Mouse (Mus musculus) CD4-positive, CD25-positive, alpha-beta regulatory T cell, adult 9 weeks (primary cell): ENCODE results near the gene Krtap9-5. TPM values are rescaled to one million over a fixed set of nuclear protein-coding genes. Genes with fewer than 3 reads are reported as not detected.

Experiments
- polyA plus RNA-seq: library from polyadenylated mRNA; unstranded; fragments of 100-300 nt; shearing (Covaris generic); gene quantifications from one replicate; pipeline ENCODE4 v1.2.1, GENCODE M21; 2017

Gene Krtap9-5
- not detected for polyA plus RNA-seq

DNA sequence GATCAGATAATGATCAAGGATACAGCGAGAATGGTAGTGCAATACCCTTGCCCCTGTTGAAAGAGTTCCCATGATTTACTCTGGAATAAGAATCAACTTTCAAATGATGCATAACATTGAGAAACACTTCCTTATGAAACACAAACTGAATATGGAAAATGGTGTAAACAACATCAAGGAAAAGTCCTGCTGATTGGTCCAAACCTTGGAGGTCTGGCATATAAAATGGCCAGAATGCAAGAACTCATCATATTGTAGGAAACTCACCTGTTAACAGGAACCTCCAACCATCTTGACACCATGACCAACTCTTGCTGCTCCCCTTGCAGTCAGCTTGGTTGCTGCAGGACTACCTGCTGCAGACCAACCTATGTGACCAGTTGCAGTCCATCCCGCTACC is at the start of gene Krtap9-5:
Gene Krtap9-5, plus strand, starts transcription at position 301 of the 400 bp plus-strand sequence.

DNA sequence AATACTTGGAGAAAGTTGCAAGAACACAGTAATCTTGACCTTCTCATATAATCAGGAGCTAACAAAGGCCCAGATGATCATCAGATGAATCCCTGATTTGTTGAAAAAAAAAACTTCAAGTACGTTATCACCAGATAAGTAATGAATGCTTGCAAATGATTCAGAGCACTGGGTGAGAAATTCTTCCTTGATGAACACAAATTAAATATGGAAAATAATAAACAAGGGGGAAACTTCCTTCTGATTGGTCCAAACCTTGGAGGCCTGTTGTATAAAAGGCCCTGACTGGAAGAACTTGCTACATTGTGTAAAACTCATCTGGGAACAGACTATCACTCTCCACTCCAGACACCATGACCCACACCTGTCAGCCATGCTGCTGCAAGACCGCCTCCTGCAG is 40.7 kb upstream of the Krtap9-5 start, which contains the start of gene Krtap31-1:
Gene Krtap31-1, plus strand, starts transcription at position 301 of the 400 bp plus-strand sequence.

GRCm38 (mm10) chr11:99914451-99914850 is 33.8 kb upstream of the Krtap9-5 start, which contains the start of gene Gm11565:
TSS of gene Gm11565 (plus strand) at chr11:99914751.

DNA sequence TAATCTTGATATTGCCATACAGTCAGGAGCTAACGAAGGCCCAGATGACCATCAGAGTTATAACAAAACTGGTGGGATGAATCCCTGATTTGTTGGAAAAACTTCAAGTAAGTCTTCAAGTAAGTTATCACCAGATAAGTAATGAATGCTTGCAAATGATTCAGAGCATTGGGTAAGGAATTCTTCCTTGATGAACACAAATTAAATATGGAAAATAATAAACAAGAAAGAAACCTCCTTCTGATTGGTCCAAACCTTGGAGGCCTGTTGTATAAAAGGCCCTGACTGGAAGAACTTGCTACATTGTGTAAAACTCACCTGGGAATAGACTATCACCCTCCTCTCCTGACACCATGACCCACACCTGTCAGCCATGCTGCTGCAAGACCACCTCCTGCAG is 12.3 kb upstream of the Krtap9-5 start, which contains the start of gene Krtap31-2:
Gene Krtap31-2, plus strand, starts transcription at position 301 of the 400 bp plus-strand sequence.

DNA sequence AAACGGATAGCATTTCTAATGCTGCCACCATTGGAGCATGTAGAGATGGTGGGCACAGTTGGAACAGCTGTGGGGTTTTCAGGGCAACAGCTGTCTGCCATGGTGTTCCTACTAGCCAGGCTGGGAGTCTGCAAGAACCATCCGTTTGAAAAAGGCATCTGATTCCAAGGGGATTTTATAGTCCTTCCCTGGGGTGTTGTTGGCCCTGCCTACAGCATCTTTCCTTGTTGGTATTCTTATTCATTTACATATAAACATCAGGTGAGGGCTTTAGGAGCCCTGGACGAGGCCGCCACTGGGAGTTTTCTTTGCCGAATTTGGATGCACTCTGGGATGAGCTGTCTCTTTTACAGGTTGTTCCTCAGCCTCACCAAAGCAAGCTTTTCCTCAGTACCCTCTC is 30.7 kb downstream of the Krtap9-5 start, which contains the start of gene Krtap29-1:
Gene Krtap29-1, minus strand, starts transcription at position 101 of the 400 bp plus-strand sequence.

DNA sequence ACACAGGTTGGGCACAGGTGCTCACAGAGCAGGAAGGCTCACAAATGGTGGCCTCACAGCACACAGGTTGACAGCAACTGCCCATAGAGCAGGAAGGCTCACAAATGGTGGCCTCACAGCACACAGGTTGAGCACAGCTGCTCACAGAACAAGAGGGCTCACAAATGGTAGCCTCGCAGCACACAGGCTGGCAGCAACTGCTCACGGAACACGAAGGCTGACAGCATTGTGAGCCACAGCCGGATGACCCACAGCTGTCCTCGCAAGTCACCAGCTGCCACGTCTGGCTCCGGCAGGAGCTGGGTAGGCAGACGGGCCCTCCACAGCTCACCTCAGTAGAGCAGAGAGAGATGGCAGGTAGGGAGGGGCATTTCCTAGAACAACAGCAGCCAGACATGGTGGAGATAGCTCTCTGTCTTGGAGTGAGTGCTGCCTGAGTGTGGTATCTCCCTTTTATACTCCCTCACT is 37.9 kb downstream of the Krtap9-5 start, which contains the start of gene Krtap16-1:
Gene Krtap16-1, minus strand, starts transcription at position 418 of the 468 bp plus-strand sequence.

DNA sequence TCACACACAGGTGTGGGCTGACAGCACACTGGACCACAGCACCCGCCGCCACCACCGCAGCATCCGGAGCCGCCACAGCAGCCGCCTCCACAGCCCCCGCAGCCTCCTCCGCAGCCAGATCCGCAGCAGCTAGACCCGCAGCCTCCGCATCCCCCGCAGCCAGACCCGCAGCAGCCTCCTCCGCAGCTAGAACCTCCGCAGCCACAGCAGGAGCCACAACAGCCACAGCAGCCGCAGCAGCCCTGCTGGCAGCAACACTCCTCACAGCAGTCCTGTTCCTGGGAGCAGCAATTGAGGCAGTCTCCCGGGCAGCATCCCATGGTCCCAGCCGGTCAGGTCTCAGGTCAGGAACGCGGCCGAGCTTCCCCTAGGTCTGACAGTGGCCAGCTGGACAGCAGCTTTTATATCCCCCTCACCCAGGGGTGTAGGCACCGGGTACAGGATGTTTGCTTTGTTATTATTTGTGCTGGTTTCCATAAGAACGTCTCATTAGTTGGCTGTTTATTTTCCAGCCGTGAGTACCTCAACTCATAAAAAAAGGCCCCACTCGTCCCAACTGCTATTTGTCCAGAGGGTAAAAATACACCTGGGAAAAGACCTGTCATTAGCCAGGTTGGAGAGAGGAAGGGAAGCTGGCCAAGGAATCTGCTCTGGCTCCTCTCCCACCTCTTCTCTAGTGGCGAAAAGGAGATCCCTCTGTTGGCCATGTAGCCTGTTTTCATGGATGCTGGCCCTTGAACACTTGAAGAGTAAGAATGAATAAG is 45.5 kb downstream of the Krtap9-5 start, which contains the start of gene Krtap17-1:
Gene Krtap17-1, minus strand, starts transcription at position 375 of the 764 bp plus-strand sequence.

Other genes with a start within 250 kb of the Krtap9-5 start
- not detected for gene Gm14180, start 214.2 kb upstream of the Krtap9-5 start, polyA plus RNA-seq
- not detected for gene Gm11595, start 175.6 kb upstream of the Krtap9-5 start, polyA plus RNA-seq
- gene Krtap4-8, start 167.8 kb upstream of the Krtap9-5 start, polyA plus RNA-seq: not detected
- gene Krtap4-9, start 163.3 kb upstream of the Krtap9-5 start, polyA plus RNA-seq: not detected
- not detected for gene Gm11596, start 155.0 kb upstream of the Krtap9-5 start, polyA plus RNA-seq
- not detected for gene Gm11569, start 149.5 kb upstream of the Krtap9-5 start, polyA plus RNA-seq
- not detected for gene Gm11554, start 144.0 kb upstream of the Krtap9-5 start, polyA plus RNA-seq
- gene Krtap4-13, start 138.6 kb upstream of the Krtap9-5 start, polyA plus RNA-seq: not detected
- not detected for gene Gm11564, start 132.8 kb upstream of the Krtap9-5 start, polyA plus RNA-seq
- not detected for gene 2300003K06Rik, start 110.4 kb upstream of the Krtap9-5 start, polyA plus RNA-seq
- not detected for gene Krtap4-16, start 96.9 kb upstream of the Krtap9-5 start, polyA plus RNA-seq
- gene Gm11568, start 90.6 kb upstream of the Krtap9-5 start, polyA plus RNA-seq: not detected
- not detected for gene Gm11559, start 84.0 kb upstream of the Krtap9-5 start, polyA plus RNA-seq
- gene Krtap9-1, start 75.1 kb upstream of the Krtap9-5 start, polyA plus RNA-seq: not detected
- not detected for gene Gm11567, start 69.3 kb upstream of the Krtap9-5 start, polyA plus RNA-seq
- gene Krtap31-1, start 40.6 kb upstream of the Krtap9-5 start, polyA plus RNA-seq: not detected
- gene Gm11565, start 33.7 kb upstream of the Krtap9-5 start, polyA plus RNA-seq: not detected
- not detected for gene Krtap31-2, start 12.2 kb upstream of the Krtap9-5 start, polyA plus RNA-seq
- gene Krtap29-1, start 30.6 kb downstream of the Krtap9-5 start, polyA plus RNA-seq: not detected
- gene Krtap16-1, start 38.1 kb downstream of the Krtap9-5 start, polyA plus RNA-seq: not detected
- not detected for gene Krtap17-1, start 45.5 kb downstream of the Krtap9-5 start, polyA plus RNA-seq
- gene Krt33a, start 67.7 kb downstream of the Krtap9-5 start, polyA plus RNA-seq: not detected
- not detected for gene Krt33b, start 81.4 kb downstream of the Krtap9-5 start, polyA plus RNA-seq
- not detected for gene Krt34, start 93.1 kb downstream of the Krtap9-5 start, polyA plus RNA-seq
- gene Krt31, start 102.1 kb downstream of the Krtap9-5 start, polyA plus RNA-seq: not detected
- not detected for gene Krt32, start 139.8 kb downstream of the Krtap9-5 start, polyA plus RNA-seq
- not detected for gene Krt35, start 147.8 kb downstream of the Krtap9-5 start, polyA plus RNA-seq
- not detected for gene Krt36, start 157.2 kb downstream of the Krtap9-5 start, polyA plus RNA-seq
- not detected for gene Krt13, start 173.1 kb downstream of the Krtap9-5 start, polyA plus RNA-seq
- gene Krt15, start 187.5 kb downstream of the Krtap9-5 start, polyA plus RNA-seq: not detected
- not detected for gene Krt19, start 200.2 kb downstream of the Krtap9-5 start, polyA plus RNA-seq
- gene Krt9, start 244.8 kb downstream of the Krtap9-5 start, polyA plus RNA-seq: not detected